Mouse (Mus musculus): Measurements from ENCODE around the gene Psmb11. TPM values are rescaled to one million over a fixed set of nuclear protein-coding genes. Genes with fewer than 3 reads are reported as not detected.

The Psmb11 gene
- polyA plus RNA-seq, 1 experiment = not detected

DNA sequence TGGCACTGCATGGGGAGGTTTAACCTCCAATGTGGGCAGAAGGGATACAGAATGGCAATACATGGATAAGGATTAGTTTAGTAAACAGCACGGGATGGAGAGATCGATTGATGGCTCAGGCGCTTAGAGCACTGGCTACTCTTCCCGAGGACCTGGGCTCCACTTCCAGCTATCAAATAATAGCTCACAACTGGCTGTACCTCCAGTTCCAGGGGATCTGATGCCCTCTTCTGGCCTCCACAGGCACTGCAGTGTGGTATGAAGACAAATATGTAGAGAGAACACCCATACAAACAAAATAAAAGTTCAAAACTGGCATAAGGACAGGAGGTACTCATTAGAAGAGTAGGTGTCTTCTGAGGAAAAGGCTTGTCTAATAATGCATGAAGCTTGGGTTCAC, 48.1 kb downstream of the Psmb11 start:
- Histone ChIP-seq H3K4me3 (ENCODE audit: insufficient read depth, low read length) (no peak overlapping the region), H3K27ac (ENCODE audit: insufficient read depth, low read length) (no peak overlapping the region), H3K4me1 (ENCODE audit: control insufficient read depth, insufficient read depth, low read length) (no peaks in the 10 kb centered on the region)
- TF ChIP-seq CTCF (IDR thresholded peaks at IDR 0.05; ENCODE audit: borderline replicate concordance, insufficient read depth, low read length) (peak; percentile 29; the same call in 1 of the 2 replicates), POLR2A (IDR thresholded peaks at IDR 0.05; ENCODE audit: low read depth, low read length) (no peak)

DNA sequence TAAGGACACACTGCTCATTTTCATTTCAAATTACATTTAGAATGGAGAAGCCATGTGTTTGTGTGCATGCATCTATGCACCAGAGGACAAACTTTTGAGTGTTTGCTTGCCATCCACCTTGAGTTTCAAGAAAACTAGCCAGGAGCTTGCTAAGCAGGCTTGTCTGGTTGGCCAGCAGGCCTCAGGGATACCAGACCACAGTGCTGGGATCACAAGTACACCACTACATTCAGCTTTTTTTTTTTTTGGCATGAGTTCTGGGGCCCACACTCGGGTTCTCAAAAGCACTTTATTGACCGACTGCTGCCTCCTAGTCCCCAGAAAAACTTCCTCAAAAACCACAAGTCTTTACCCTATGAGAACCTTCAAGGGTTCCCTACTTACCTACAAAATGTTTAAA, 53.1 kb downstream of the Psmb11 start:
- no peak for TF ChIP-seq CTCF (IDR thresholded peaks at IDR 0.05; ENCODE audit: borderline replicate concordance, insufficient read depth, low read length)
- TF ChIP-seq POLR2A (IDR thresholded peaks at IDR 0.05; ENCODE audit: low read depth, low read length) = no peak

DNA sequence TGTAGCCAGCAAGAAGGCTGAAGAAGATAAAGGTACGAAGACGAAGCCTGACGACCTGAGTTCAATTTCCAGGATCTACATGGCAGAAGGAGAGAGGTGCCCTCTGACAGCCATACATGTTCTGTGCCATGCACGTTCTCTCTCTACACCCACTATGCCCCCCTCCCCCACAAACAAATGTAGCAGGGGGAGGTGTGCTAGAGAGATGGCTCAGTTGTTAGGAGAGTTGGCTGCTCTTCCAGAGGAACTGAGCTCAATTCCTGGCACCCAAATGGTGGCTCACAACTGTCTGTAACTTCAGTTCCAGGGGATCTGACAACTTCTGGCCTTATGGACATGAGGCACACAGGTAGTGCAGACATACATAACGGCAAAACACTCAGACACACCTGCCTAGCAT, 55.1 kb downstream of the Psmb11 start:
- no peak overlapping the region for H3K4me3 ChIP-seq (ENCODE audit: insufficient read depth, low read length)
- no peak for TF ChIP-seq POLR2A (IDR thresholded peaks at IDR 0.05; ENCODE audit: low read depth, low read length)
- no peak for TF ChIP-seq CTCF (IDR thresholded peaks at IDR 0.05; ENCODE audit: borderline replicate concordance, insufficient read depth, low read length)
- no peak overlapping the region for H3K27ac ChIP-seq (ENCODE audit: insufficient read depth, low read length)
- H3K4me1 ChIP-seq (ENCODE audit: control insufficient read depth, insufficient read depth, low read length) = no peaks in the 10 kb centered on the region

More for the DNA sequence above, 53.1 kb downstream of the Psmb11 start:
- H3K4me1 ChIP-seq (ENCODE audit: control insufficient read depth, insufficient read depth, low read length) = no peaks in the 10 kb centered on the region
- H3K27ac ChIP-seq (ENCODE audit: insufficient read depth, low read length) = no peak overlapping the region
- H3K4me3 ChIP-seq (ENCODE audit: insufficient read depth, low read length) = no peak overlapping the region

DNA sequence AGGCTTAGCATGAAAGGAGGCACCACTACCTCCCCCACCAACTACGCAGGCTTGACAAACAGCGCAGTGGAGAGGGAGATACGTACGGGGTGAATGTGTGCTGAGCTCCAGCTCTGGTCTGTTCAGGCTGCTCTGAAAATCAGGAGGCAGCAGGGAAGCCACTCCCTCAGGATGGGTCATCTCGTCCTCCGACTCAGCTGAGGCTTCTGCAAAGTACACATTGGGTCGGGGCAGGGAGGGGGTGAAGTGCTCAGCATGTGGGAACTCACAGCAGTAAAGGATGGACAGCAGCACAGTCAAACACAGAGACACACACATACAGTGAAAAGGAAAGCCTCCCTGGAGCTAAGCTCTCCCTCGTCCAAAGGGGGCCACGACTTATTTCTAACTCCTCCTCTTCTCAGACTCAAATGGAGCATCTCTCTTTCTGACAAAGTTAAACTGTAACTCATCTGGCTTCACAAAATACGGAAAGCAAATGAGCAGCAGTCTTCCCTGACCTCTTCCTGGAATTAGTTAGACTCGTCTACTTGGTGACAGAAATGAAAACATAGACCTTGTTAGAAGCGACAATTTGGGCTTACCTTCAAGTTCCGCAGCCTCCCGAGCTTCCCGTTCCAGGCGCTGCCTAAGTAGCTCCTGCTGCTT, 57.5 kb downstream of the Psmb11 start:
- no peaks in the 10 kb centered on the region for H3K4me1 ChIP-seq (ENCODE audit: control insufficient read depth, insufficient read depth, low read length)
- H3K27ac ChIP-seq (ENCODE audit: insufficient read depth, low read length) = no peak overlapping the region
- H3K4me3 ChIP-seq (ENCODE audit: insufficient read depth, low read length) = no peak overlapping the region
- TF ChIP-seq POLR2A (IDR thresholded peaks at IDR 0.05; ENCODE audit: low read depth, low read length) (no peak), CTCF (IDR thresholded peaks at IDR 0.05; ENCODE audit: borderline replicate concordance, insufficient read depth, low read length) (no peak)

Other genes starting within 250 kb of the Psmb11 start
- gene Slc7a7, start 203.7 kb upstream of the Psmb11 start, polyA plus RNA-seq (2011; ENCODE audit: insufficient read length, low read depth, missing spikeins) = 6.9 and 7.0 TPM in 2 replicates
- gene Mrpl52, start 194.5 kb upstream of the Psmb11 start, polyA plus RNA-seq (2011; ENCODE audit: insufficient read length, low read depth, missing spikeins) = 138 and 143 TPM in 2 replicates
- 618 and 779 TPM in 2 replicates for gene Mmp14, start 189.8 kb upstream of the Psmb11 start, polyA plus RNA-seq (2011; ENCODE audit: insufficient read length, low read depth, missing spikeins)
- 85.6 and 98.2 TPM in 2 replicates for gene Lrp10, start 157.3 kb upstream of the Psmb11 start, polyA plus RNA-seq (2011; ENCODE audit: insufficient read length, low read depth, missing spikeins)
- gene Rem2, start 145.3 kb upstream of the Psmb11 start, polyA plus RNA-seq (2011; ENCODE audit: insufficient read length, low read depth, missing spikeins) = 0.94 TPM in 1 of 2 replicates, not detected in the other
- 54.8 and 60.4 TPM in 2 replicates for gene Prmt5, start 103.9 kb upstream of the Psmb11 start, polyA plus RNA-seq (2011; ENCODE audit: insufficient read length, low read depth, missing spikeins)
- gene Haus4, start 66.8 kb upstream of the Psmb11 start, polyA plus RNA-seq (2011; ENCODE audit: insufficient read length, low read depth, missing spikeins) = 21.4 and 33.1 TPM in 2 replicates
- gene Ajuba, start 43.9 kb upstream of the Psmb11 start, polyA plus RNA-seq (2011; ENCODE audit: insufficient read length, low read depth, missing spikeins) = 39.4 and 44.3 TPM in 2 replicates
- 3.6 and 4.8 TPM in 2 replicates for gene 4931414P19Rik, start 15.4 kb upstream of the Psmb11 start, polyA plus RNA-seq (2011; ENCODE audit: insufficient read length, low read depth, missing spikeins)
- gene Psmb5, start 3.4 kb upstream of the Psmb11 start, polyA plus RNA-seq (2011; ENCODE audit: insufficient read length, low read depth, missing spikeins) = 147 and 178 TPM in 2 replicates
- gene Gm17606, start 19.5 kb downstream of the Psmb11 start, polyA plus RNA-seq (2011; ENCODE audit: insufficient read length, low read depth, missing spikeins) = not detected in 2 replicates
- 3.4 and 5.3 TPM in 2 replicates for gene Cdh24, start 19.9 kb downstream of the Psmb11 start, polyA plus RNA-seq (2011; ENCODE audit: insufficient read length, low read depth, missing spikeins)
- 51.6 and 58.9 TPM in 2 replicates for gene 1700123O20Rik, start 64.8 kb downstream of the Psmb11 start, polyA plus RNA-seq (2011; ENCODE audit: insufficient read length, low read depth, missing spikeins)
- gene Acin1, start 65.5 kb downstream of the Psmb11 start, polyA plus RNA-seq (2011; ENCODE audit: insufficient read length, low read depth, missing spikeins) = 184 and 243 TPM in 2 replicates
- not detected in 2 replicates for gene Gm29776, start 77.4 kb downstream of the Psmb11 start, polyA plus RNA-seq (2011; ENCODE audit: insufficient read length, low read depth, missing spikeins)
- gene Cebpe, start 90.7 kb downstream of the Psmb11 start, polyA plus RNA-seq (2011; ENCODE audit: insufficient read length, low read depth, missing spikeins) = not detected in 2 replicates
- gene Slc7a8, start 160.5 kb downstream of the Psmb11 start, polyA plus RNA-seq (2011; ENCODE audit: insufficient read length, low read depth, missing spikeins) = 0.47 and 2.0 TPM in 2 replicates
- gene Rnf212b, start 192.7 kb downstream of the Psmb11 start, polyA plus RNA-seq (2011; ENCODE audit: insufficient read length, low read depth, missing spikeins) = not detected in 2 replicates
- 5.4 and 6.9 TPM in 2 replicates for gene Homez, start 249.5 kb downstream of the Psmb11 start, polyA plus RNA-seq (2011; ENCODE audit: insufficient read length, low read depth, missing spikeins)

Measured in embryonic fibroblast, embryonic 13.5 days (primary cell).